Mouse (Mus musculus) cerebellum, adult 2 months (tissue): ENCODE measurements around the gene Tmod2. TPM values are rescaled to one million over a fixed set of nuclear protein-coding genes. Genes with fewer than 3 reads are reported as not detected.
"Not testable (repeated sequence)": the region's sequence is repeated elsewhere in the genome, so short reads cannot be mapped to it uniquely, and the experiment has no call there.

ENCODE experiments used
- DNase-seq, 2 experiments: peaks; one replicate each; pipeline ENCODE4 v3.0.0; 2021
- H3K27ac ChIP-seq: fragments of 200-500 bp; 2 replicates; pipeline ENCODE4 v1.5.1; 2012; ENCODE audit warnings: low read length, control low read depth, inconsistent platforms; ENCODE audit not compliant: insufficient read depth
- H3K27me3 ChIP-seq: fragments of 200-500 bp; 2 replicates; pipeline ENCODE4 v1.6.1; 2012; ENCODE audit warnings: inconsistent platforms, mild to moderate bottlenecking, low read length, moderate library complexity; ENCODE audit not compliant: control insufficient read depth, insufficient read depth
- H3K4me1 ChIP-seq: fragments of 200-500 bp; 2 replicates; pipeline ENCODE4 v1.6.1; 2011; ENCODE audit warnings: low read length; ENCODE audit not compliant: control insufficient read depth, insufficient read depth
- H3K4me3 ChIP-seq: fragments of 200-500 bp; replicated peaks from 2 replicates; pipeline ENCODE3; 2011; ENCODE audit warnings: mild to moderate bottlenecking, low read depth, low read length, control low read depth; ENCODE audit not compliant: insufficient read depth
- CTCF ChIP-seq: fragments of 200-500 bp; IDR thresholded peaks from 2 replicates; pipeline ENCODE4 v1.5.1; 2011; ENCODE audit warnings: low read depth, mild to moderate bottlenecking, control low read depth, low read length, moderate library complexity, borderline replicate concordance; ENCODE audit not compliant: insufficient read depth
- POLR2A ChIP-seq: fragments of 200-500 bp; IDR thresholded peaks from 2 replicates; pipeline ENCODE4 v1.6.1; 2011; ENCODE audit warnings: low read length, control low read depth, borderline replicate concordance; ENCODE audit not compliant: insufficient read depth
- WGBS: fragments of 180-500 bp; shearing (Covaris S2); methylation state at CpG from one replicate; pipeline ENCODE4 v1.1.7; 2018; 5-methylcytosine and 5-hydroxymethylcytosine counted together
- polyA plus RNA-seq: library from polyadenylated mRNA; depleted of rRNA; stranded (reverse); fragments of >200 nt; gene quantifications from 2 replicates; pipeline ENCODE4 v1.2.3, GENCODE M21; 2012

Tmod2 gene
- polyA plus RNA-seq, 1 experiment: 86.7 TPM

DNA sequence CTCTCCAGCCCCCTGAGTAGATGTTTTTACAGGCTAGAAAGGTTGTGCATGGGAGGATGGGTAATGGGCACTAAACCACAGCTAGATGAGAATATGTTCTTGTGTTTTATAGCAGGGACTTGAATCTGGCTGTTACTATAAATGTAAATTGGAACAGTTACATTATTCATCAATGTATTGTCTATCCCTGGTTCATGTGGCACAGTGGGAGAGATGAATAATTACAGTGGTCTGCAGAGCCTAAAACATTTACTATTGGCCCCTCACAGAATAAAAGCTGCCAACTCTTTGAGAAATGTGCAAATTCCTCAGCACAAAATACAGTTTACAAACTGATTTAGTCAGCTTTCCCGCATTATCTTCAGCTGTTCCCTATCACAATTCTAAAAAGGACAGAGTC, 74.7 kb downstream of the Tmod2 start:
- Histone ChIP-seq H3K27me3 (no peaks in the 10 kb centered on the region), H3K27ac (no peak overlapping the region), H3K4me1 (peaks cover 5% of the 10 kb centered on the region; the same call in 1 of the 2 replicates), H3K4me3 (no peak overlapping the region)
- WGBS: 80% methylated on average over 1 of the region's 1 CpGs
- TF ChIP-seq CTCF (no peak), POLR2A (no peak)
- DNase-seq: no peak

DNA sequence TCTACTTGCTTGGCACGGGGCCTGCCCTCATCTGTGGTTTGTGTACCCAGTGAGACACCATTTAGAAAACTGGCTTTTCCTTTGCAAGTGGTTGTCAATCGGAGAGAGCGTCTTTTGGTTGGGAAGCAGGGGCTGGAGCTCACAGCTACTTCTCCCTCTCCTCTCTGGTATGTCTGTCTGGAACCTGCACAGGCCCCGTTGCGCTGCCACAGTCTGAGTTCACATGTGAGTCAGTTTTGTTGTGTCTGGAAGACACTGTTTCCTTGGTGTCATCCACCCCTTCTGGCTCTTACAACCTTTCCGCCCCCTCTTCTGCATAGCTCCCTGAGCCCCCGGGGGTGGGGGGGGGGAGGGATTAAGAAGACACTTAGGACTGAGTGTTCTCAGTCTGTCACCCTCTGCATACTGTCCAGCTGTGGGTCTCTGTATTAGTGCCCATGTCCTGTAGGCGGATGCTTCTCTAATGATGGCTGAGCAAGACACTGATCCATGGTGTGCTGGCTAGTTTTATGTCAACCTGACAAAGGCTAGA, 76.6 kb downstream of the Tmod2 start:
- Histone ChIP-seq H3K4me1 (peaks cover 5% of the 10 kb centered on the region; the same call in 1 of the 2 replicates), H3K4me3 (no peak overlapping the region), H3K27ac (no peak overlapping the region), H3K27me3 (no peaks in the 10 kb centered on the region)
- DNase-seq: no peak
- WGBS: 94% methylated on average over 8 of the region's 8 CpGs
- TF ChIP-seq POLR2A (no peak), CTCF (no peak)

DNA sequence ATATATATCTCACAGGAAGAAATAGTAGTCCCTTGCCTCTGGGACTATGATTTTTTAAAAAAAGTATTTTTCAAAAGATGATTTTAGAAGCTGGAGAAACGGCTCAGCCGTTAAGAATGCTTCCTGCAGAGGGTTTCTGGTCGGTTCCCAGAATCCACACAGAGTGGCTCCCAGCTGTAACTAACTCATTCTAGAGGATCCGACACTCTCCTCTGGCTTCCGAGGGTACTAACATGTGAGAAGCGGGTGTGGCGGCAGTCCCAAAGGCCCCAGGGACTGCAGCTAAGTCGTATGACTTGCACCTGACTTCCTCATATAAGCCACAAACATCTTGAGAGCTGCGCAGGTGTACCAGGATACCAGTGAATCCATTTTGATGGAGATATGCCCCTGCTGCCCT, 78.1 kb downstream of the Tmod2 start:
- not testable (repeated sequence) for DNase-seq
- WGBS: 52% methylated on average over 9 of the region's 9 CpGs

DNA sequence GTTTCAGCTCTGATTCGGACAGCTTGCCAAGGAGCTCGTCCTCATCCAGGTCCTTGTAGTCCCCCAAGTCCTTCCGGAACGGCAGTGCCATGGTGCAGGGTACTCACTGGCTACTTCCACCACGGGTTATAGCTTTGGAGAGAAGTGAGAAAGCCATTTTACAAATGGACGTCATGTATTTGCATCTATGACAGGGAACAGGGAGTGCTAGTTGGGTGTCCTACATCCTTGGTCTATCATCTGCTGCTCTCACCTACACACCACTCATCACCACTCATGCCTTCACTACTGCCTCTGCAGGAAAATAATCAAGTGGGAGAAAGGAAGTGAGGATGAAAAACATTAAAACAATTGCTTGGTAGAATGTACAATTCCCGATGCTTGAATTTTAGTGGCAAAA, 78.7 kb downstream of the Tmod2 start:
- 93% methylated on average over 7 of the region's 7 CpGs for WGBS
- Histone ChIP-seq H3K27me3 (no peaks in the 10 kb centered on the region), H3K4me1 (peaks cover 5% of the 10 kb centered on the region; the same call in 1 of the 2 replicates), H3K4me3 (no peak overlapping the region), H3K27ac (no peak overlapping the region)
- DNase-seq: no peak
- TF ChIP-seq CTCF (no peak), POLR2A (no peak)

More for the DNA sequence above, 78.1 kb downstream of the Tmod2 start:
- not testable (repeated sequence) for H3K27me3 ChIP-seq, H3K4me3 ChIP-seq, H3K4me1 ChIP-seq, H3K27ac ChIP-seq

DNA sequence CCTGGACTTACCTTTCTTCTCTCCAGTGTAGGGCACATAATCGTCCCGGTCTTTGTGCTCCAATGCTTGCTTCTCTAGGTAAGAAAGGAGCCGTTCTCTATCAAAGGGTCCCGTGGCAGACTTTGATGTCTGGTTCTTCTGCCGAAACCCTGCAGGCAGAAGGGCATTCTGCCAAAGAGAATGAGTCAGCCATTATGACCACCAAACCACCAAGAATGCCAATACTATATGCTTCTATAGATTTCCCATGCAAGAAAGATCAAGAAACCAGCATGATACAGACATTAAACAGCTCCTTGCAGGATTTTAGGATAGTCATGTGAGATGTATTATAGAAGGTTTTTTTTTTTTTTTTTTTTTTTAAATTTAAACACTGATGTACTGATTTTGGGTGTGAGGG, 81.8 kb downstream of the Tmod2 start:
- peaks cover 5% of the 10 kb centered on the region; the same call in 1 of the 2 replicates for H3K4me1 ChIP-seq
- H3K4me3 ChIP-seq: no peak overlapping the region
- no peak overlapping the region for H3K27ac ChIP-seq
- peak in 1 of 2 experiments; percentile 46 for DNase-seq
- 17% methylated on average over 5 of the region's 5 CpGs for WGBS
- H3K27me3 ChIP-seq: no peaks in the 10 kb centered on the region
- no peak for TF ChIP-seq CTCF
- no peak for TF ChIP-seq POLR2A

DNA sequence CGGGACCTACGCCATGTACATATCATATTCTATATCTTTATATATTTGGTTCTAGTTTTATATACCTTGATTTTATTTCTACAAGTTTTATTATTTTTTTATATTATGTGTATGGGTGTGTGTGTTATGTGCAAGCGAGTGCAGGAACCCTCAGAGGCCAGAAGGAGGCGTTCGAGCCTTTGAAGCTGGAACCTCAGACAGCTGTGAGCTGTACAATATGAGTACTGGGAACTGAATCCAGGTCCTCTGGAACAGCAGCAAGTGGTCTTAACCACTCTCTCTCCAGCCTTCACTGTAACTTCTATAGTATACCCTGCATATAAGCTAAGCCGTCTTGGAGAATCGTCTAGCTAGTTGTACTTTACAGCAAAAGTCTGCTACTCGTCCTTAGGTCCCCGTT, 83.0 kb downstream of the Tmod2 start:
- WGBS: 95% methylated on average over 9 of the region's 9 CpGs
- H3K27ac ChIP-seq: no peak overlapping the region
- DNase-seq: no peak
- no peaks in the 10 kb centered on the region for H3K27me3 ChIP-seq
- H3K4me1 ChIP-seq: no peaks in the 10 kb centered on the region; the same call in 1 of the 2 replicates
- no peak for TF ChIP-seq CTCF
- TF ChIP-seq POLR2A: no peak
- no peak overlapping the region for H3K4me3 ChIP-seq

DNA sequence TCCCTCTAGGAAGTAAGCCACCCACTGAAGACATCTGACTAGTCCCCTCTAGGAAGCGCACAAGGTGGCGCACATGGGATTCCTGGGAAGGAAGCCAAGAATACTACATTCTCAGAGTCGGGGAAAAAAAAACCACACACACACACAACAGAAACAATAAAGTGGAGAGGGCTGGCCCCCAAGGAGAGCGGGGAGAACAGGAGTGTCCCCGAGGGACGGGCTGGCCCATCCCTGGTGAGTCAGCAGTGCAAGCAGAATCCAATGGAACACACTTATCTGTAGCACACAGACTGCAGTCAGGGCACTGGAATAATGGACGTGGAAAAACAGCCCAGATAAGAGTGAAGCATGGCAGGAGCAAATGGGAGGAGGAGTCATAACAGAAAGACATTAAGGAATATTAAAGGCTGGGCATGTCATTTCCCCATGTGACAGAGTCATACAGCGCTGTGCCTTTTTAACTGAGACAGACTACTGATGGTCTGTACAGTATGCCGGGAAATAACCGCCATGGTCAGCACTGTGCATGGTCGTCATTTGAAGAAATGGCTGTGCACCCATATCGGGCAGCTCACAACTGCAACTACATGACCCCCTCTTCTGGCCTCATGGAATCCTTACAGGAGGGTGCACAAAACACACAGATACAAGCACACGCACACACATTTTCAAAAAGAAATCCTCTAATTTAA, 83.6 kb downstream of the Tmod2 start:
- no peak overlapping the region for H3K27ac ChIP-seq
- WGBS: 72% methylated on average over 13 of the region's 13 CpGs
- H3K27me3 ChIP-seq: no peaks in the 10 kb centered on the region

DNA sequence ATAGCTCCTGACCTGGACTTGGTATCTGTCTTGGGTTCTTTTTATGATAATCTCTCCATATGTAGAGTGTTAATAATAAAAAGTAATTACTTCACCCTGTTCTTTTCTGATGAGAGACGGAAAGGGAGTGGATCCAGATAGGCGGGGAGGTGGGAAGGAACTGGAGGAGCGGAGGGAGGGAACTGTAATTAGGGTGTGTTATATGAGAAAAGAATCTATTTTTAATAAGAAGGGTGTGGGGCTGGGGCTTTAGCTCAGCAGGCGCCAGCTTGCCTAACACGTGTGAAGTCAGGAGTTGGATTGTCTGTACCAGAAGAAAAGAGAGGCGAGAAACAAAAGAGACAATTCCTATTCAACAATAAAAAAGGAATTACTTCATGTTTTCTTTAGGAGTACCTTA, 87.5 kb downstream of the Tmod2 start:
- H3K4me1 ChIP-seq: no peaks in the 10 kb centered on the region; the same call in 1 of the 2 replicates
- H3K4me3 ChIP-seq: no peak overlapping the region
- no peak for TF ChIP-seq POLR2A
- TF ChIP-seq CTCF: no peak
- 16% methylated on average over 6 of the region's 6 CpGs for WGBS
- peak in 1 of 2 experiments; percentile 47 for DNase-seq
- H3K27ac ChIP-seq: no peak overlapping the region
- H3K27me3 ChIP-seq: no peaks in the 10 kb centered on the region

More for the DNA sequence above, 83.6 kb downstream of the Tmod2 start:
- no peak overlapping the region for H3K4me3 ChIP-seq
- H3K4me1 ChIP-seq: no peaks in the 10 kb centered on the region; the same call in 1 of the 2 replicates
- no peak for DNase-seq
- TF ChIP-seq CTCF (no peak), POLR2A (no peak)
